Mouse (Mus musculus): ENCODE measurements around the gene Gm11114. TPM values are rescaled to one million over a fixed set of nuclear protein-coding genes. Genes with fewer than 3 reads are reported as not detected.

Gene Gm11114
- total RNA-seq, 4 experiments from 2014 or later = not detected

DNA sequence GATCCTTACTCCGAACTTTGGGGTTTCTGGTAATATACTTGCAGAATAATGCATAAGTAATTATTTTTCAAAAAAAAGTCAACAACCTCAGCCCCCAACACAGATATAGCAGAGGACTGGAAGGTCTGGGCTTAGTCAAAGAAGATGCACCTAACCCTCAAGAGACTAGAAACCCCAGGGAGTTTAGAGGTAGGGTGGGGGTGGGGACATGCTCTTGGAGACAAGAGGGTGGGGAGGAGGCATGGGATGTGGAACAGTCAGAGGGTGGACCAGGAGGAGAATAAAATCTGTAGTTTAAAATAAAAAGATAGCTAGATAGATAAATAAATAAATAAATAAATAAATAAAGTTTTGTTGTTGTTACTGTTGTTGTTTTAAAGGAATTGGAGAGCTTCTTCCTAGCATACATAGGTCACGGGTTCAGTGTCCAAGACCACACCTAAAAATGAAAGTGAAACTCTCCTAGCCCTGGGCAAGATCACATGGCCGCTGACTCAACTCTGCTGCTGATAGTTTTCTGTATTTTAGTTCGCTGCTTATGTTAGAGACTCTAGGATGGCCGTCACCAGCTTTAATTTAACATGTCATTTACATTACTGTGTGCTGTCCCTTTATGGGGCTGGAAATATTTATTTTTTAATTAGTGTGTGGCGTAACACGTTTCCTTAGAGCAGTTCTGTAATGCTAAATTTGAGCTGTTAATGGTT lies 44.7 kb downstream of the Gm11114 start:
- DNase-seq (ENCODE audit: low spot score in 2 of 2) = no peak

Other genes with a start within 250 kb of the Gm11114 start
- gene Tent5a, start 14.6 kb downstream of the Gm11114 start, total RNA-seq (2022) = 1 to 10 TPM in 2 of 4 experiments, under 1 TPM in 2; 0.77 to 2.5 (median 1.3) TPM